Mouse (Mus musculus): ENCODE results near the gene Dmac2.
A peak's percentile ranks its signal among the peaks of the same experiment; 100 is the strongest.

The Dmac2 gene

GRCm38 (mm10) chr7:25620751-25621150 lies 1.5 kb downstream of the Dmac2 start:
- Histone ChIP-seq H3K9me3 (ENCODE audit: low read length) (no peaks in the 10 kb centered on the region), H3K4me1 (replicated peaks; ENCODE audit: low read depth, low read length) (peaks cover 56% of the 10 kb centered on the region), H3K36me3 (ENCODE audit: insufficient read depth, low read length) (peaks cover 56% of the 10 kb centered on the region), H3K27me3 (ENCODE audit: insufficient read depth, low read length) (peaks cover 5% of the 10 kb centered on the region; the same call in 1 of the 2 replicates), H3K4me3 (replicated peaks; ENCODE audit: low read length) (no peak overlapping the region)
- no peak for TF ChIP-seq POU5F1 (IDR thresholded peaks at IDR 0.05; ENCODE audit: borderline replicate concordance, low read length)
- TF ChIP-seq NANOG (IDR thresholded peaks at IDR 0.05; ENCODE audit: borderline replicate concordance, low read length) = no peak
- no peak for TF ChIP-seq CTCF (conservative IDR thresholded peaks at IDR 0.05; ENCODE audit: low read length)

- Histone ChIP-seq H3K4me1 (replicated peaks; ENCODE audit: low read depth, low read length) (peaks cover 68% of the 10 kb centered on the region), H3K27me3 (ENCODE audit: insufficient read depth, low read length) (peaks cover 3% of the 10 kb centered on the region; the same call in 1 of the 2 replicates), H3K36me3 (ENCODE audit: insufficient read depth, low read length) (peaks cover 64% of the 10 kb centered on the region), H3K4me3 (replicated peaks; ENCODE audit: low read length) (no peak overlapping the region), H3K9me3 (ENCODE audit: low read length) (no peaks in the 10 kb centered on the region)
- no peak for TF ChIP-seq CTCF (conservative IDR thresholded peaks at IDR 0.05; ENCODE audit: low read length)
- no peak for TF ChIP-seq NANOG (IDR thresholded peaks at IDR 0.05; ENCODE audit: borderline replicate concordance, low read length)
- TF ChIP-seq POU5F1 (IDR thresholded peaks at IDR 0.05; ENCODE audit: borderline replicate concordance, low read length) = no peak
Observed at GRCm38 (mm10) chr7:25623857-25624370, 4.7 kb downstream of the Dmac2 start.

GRCm38 (mm10) chr7:25624851-25625250 lies 5.6 kb downstream of the Dmac2 start:
- Histone ChIP-seq H3K9me3 (ENCODE audit: low read length) (no peaks in the 10 kb centered on the region), H3K27me3 (ENCODE audit: insufficient read depth, low read length) (peaks cover 3% of the 10 kb centered on the region; the same call in 1 of the 2 replicates), H3K4me3 (replicated peaks; ENCODE audit: low read length) (no peak overlapping the region), H3K36me3 (ENCODE audit: insufficient read depth, low read length) (peaks cover 74% of the 10 kb centered on the region), H3K4me1 (replicated peaks; ENCODE audit: low read depth, low read length) (peaks cover 70% of the 10 kb centered on the region)
- TF ChIP-seq NANOG (IDR thresholded peaks at IDR 0.05; ENCODE audit: borderline replicate concordance, low read length) (no peak), POU5F1 (IDR thresholded peaks at IDR 0.05; ENCODE audit: borderline replicate concordance, low read length) (no peak), CTCF (conservative IDR thresholded peaks at IDR 0.05; ENCODE audit: low read length) (no peak)

GRCm38 (mm10) chr7:25625594-25626250 lies 6.5 kb downstream of the Dmac2 start:
- H3K9me3 ChIP-seq (ENCODE audit: low read length) = no peaks in the 10 kb centered on the region
- no peak for TF ChIP-seq NANOG (IDR thresholded peaks at IDR 0.05; ENCODE audit: borderline replicate concordance, low read length)
- TF ChIP-seq CTCF (conservative IDR thresholded peaks at IDR 0.05; ENCODE audit: low read length) = peak; percentile 90

GRCm38 (mm10) chr7:25626509-25627430 lies 7.6 kb downstream of the Dmac2 start, which contains the start of gene B3gnt8:
B3gnt8 (plus strand) TSS chr7:25626654.
- Histone ChIP-seq H3K4me3 (replicated peaks; ENCODE audit: low read length) (peak within 1 kb of the TSS; percentile 61), H3K9me3 (ENCODE audit: low read length) (no peaks in the 10 kb centered on the region), H3K36me3 (ENCODE audit: insufficient read depth, low read length) (peaks cover 76% of the 10 kb centered on the region), H3K4me1 (replicated peaks; ENCODE audit: low read depth, low read length) (peaks cover 57% of the 10 kb centered on the region), H3K27me3 (ENCODE audit: insufficient read depth, low read length) (peaks cover 3% of the 10 kb centered on the region; the same call in 1 of the 2 replicates)
- TF ChIP-seq CTCF (conservative IDR thresholded peaks at IDR 0.05; ENCODE audit: low read length) (no peak), NANOG (IDR thresholded peaks at IDR 0.05; ENCODE audit: borderline replicate concordance, low read length) (no peak), POU5F1 (IDR thresholded peaks at IDR 0.05; ENCODE audit: borderline replicate concordance, low read length) (no peak)

More at GRCm38 (mm10) chr7:25625594-25626250, 6.5 kb downstream of the Dmac2 start:
- H3K36me3 ChIP-seq (ENCODE audit: insufficient read depth, low read length) = peaks cover 76% of the 10 kb centered on the region
- peaks cover 61% of the 10 kb centered on the region for H3K4me1 ChIP-seq (replicated peaks; ENCODE audit: low read depth, low read length)
- no peak overlapping the region for H3K4me3 ChIP-seq (replicated peaks; ENCODE audit: low read length)
- H3K27me3 ChIP-seq (ENCODE audit: insufficient read depth, low read length) = peaks cover 3% of the 10 kb centered on the region; the same call in 1 of the 2 replicates

GRCm38 (mm10) chr7:25627431-25628322 lies 8.5 kb downstream of the Dmac2 start:
- Histone ChIP-seq H3K9me3 (ENCODE audit: low read length) (no peaks in the 10 kb centered on the region), H3K27me3 (ENCODE audit: insufficient read depth, low read length) (peaks cover 3% of the 10 kb centered on the region; the same call in 1 of the 2 replicates), H3K4me3 (replicated peaks; ENCODE audit: low read length) (peak overlapping the region; percentile 61), H3K36me3 (ENCODE audit: insufficient read depth, low read length) (peaks cover 76% of the 10 kb centered on the region), H3K4me1 (replicated peaks; ENCODE audit: low read depth, low read length) (peaks cover 57% of the 10 kb centered on the region)
- TF ChIP-seq NANOG (IDR thresholded peaks at IDR 0.05; ENCODE audit: borderline replicate concordance, low read length) (no peak), CTCF (conservative IDR thresholded peaks at IDR 0.05; ENCODE audit: low read length) (no peak), POU5F1 (IDR thresholded peaks at IDR 0.05; ENCODE audit: borderline replicate concordance, low read length) (no peak)

- peaks cover 59% of the 10 kb centered on the region for H3K4me1 ChIP-seq (replicated peaks; ENCODE audit: low read depth, low read length)
- no peaks in the 10 kb centered on the region for H3K9me3 ChIP-seq (ENCODE audit: low read length)
- peaks cover 3% of the 10 kb centered on the region; the same call in 1 of the 2 replicates for H3K27me3 ChIP-seq (ENCODE audit: insufficient read depth, low read length)
- TF ChIP-seq NANOG (IDR thresholded peaks at IDR 0.05; ENCODE audit: borderline replicate concordance, low read length) (no peak), CTCF (conservative IDR thresholded peaks at IDR 0.05; ENCODE audit: low read length) (no peak), POU5F1 (IDR thresholded peaks at IDR 0.05; ENCODE audit: borderline replicate concordance, low read length) (no peak)
- H3K36me3 ChIP-seq (ENCODE audit: insufficient read depth, low read length) = peaks cover 76% of the 10 kb centered on the region
- H3K4me3 ChIP-seq (replicated peaks; ENCODE audit: low read length) = peak overlapping the region; percentile 61
Observed at GRCm38 (mm10) chr7:25628323-25628620, 9.1 kb downstream of the Dmac2 start.

Data from E14TG2a.4 (cell line).